Mouse (Mus musculus) c-Kit-positive CD71-positive TER-119-positive erythroid progenitor cells, embryonic 14.5 days (primary cell): ENCODE data around the gene Gm42674.
A peak's percentile ranks its signal among the peaks of the same experiment; 100 is the strongest.

Source experiments
- DNase-seq: peaks from one replicate; pipeline ENCODE4 v3.0.0-alpha.2; 2013; ENCODE audit warnings: low spot score

The Gm42674 gene

GRCm38 (mm10) chr3:90623435-90624071 is 21.8 kb downstream of the Gm42674 start:
- DNase-seq = no peak

- DNase-seq = no peak
Measured at GRCm38 (mm10) chr3:90625496-90625895, 23.8 kb downstream of the Gm42674 start.

- no peak for DNase-seq
Measured at GRCm38 (mm10) chr3:90626266-90627021, 24.7 kb downstream of the Gm42674 start.

GRCm38 (mm10) chr3:90627366-90627765 is 25.7 kb downstream of the Gm42674 start:
- no peak for DNase-seq

- DNase-seq = no peak
Measured at GRCm38 (mm10) chr3:90627807-90628206, 26.1 kb downstream of the Gm42674 start.

- DNase-seq = no peak
Measured at GRCm38 (mm10) chr3:90629298-90629697, 27.6 kb downstream of the Gm42674 start.

GRCm38 (mm10) chr3:90631984-90632383 is 30.3 kb downstream of the Gm42674 start:
- no peak for DNase-seq

GRCm38 (mm10) chr3:90638511-90639275 is 37.0 kb downstream of the Gm42674 start:
- no peak for DNase-seq

- DNase-seq = peak; percentile 42
Measured at GRCm38 (mm10) chr3:90639511-90640154, 37.9 kb downstream of the Gm42674 start.

GRCm38 (mm10) chr3:90640981-90641380 is 39.3 kb downstream of the Gm42674 start:
- DNase-seq = no peak

- DNase-seq = peak; percentile 14
Measured at GRCm38 (mm10) chr3:90644220-90644619, 42.5 kb downstream of the Gm42674 start.

- DNase-seq = no peak
Measured at GRCm38 (mm10) chr3:90647291-90647690, 45.6 kb downstream of the Gm42674 start.

- DNase-seq = no peak
Measured at GRCm38 (mm10) chr3:90648981-90649380, 47.3 kb downstream of the Gm42674 start.

GRCm38 (mm10) chr3:90649832-90650231 is 48.1 kb downstream of the Gm42674 start:
- no peak for DNase-seq

GRCm38 (mm10) chr3:90652878-90653508 is 51.3 kb downstream of the Gm42674 start:
- peak; percentile 32 for DNase-seq

- DNase-seq = no peak
Measured at GRCm38 (mm10) chr3:90653717-90654116, 52.0 kb downstream of the Gm42674 start, which contains the start of gene S100a7a. Gene S100a7a (plus strand): TSS chr3:90654017.
